Mouse (Mus musculus) left cerebral cortex, adult 2 months (tissue): Measurements from ENCODE around the gene 1700123O20Rik. TPM values are rescaled to one million over a fixed set of nuclear protein-coding genes. Genes with fewer than 3 reads are reported as not detected.
A peak's percentile ranks its signal among the peaks of the same experiment; 100 is the strongest.

Experiments used
- DNase-seq, 2 experiments: peaks; one replicate each; pipeline ENCODE4 v3.0.0; 2021 to 2022; ENCODE audit warnings: low spot score in 2 of 2, mixed read lengths in 1 of 2; ENCODE audit errors: extremely low spot score in 1 of 2
- H3K27ac ChIP-seq: fragments of 200-600 bp; 2 replicates; pipeline ENCODE4 v1.8.1; 2022
- H3K4me3 ChIP-seq: fragments of 200-600 bp; 2 replicates; pipeline ENCODE4 v1.8.1; 2022
- CTCF ChIP-seq: fragments of 200-600 bp; IDR thresholded peaks from 2 replicates; pipeline ENCODE4 v1.8.1; 2022; ENCODE audit warnings: antibody characterized with exemption, mild to moderate bottlenecking, moderate library complexity
- intact Hi-C: fragments of 180-260 bp; cut with DNase I; formaldehyde crosslinking; loops from one replicate; pipeline ENCODE4 v1.15.1; 2025
- total RNA-seq, 2 experiments: library from RNA; stranded (reverse); gene quantifications; 2 replicates each; pipeline ENCODE4 v1.2.3; 2021

Gene 1700123O20Rik
- total RNA-seq, 2 experiments from 2014 or later: 20.2 to 22.7 TPM

DNA sequence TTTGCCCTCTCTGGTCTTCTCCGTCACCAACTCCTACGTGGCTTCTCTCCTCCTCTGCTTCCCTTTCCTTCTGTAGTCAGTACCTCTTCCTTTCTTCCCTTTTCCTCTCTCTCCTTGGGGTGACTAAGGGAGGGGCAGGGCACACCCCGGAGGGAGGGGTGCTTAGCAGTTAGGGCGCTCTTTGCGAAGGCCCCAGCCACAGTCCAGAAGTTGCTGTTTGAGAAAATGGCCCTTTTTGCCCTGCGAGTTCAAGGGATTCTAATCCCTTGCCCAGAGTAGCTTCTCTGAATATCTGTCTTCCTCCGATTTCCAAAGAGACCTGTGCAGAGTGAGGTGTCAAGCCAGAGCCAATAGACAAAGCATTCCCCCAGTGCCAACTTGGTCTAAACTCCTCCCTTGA is 26.1 kb downstream of the 1700123O20Rik start, which contains the start of gene Cebpe:
Gene Cebpe, minus strand, starts transcription at position 101 of the 400 bp plus-strand sequence.
- TF ChIP-seq CTCF: no peak
- no peak within 1 kb of the TSS for H3K4me3 ChIP-seq
- intact Hi-C loops: loop anchor here (5.0 kb wide), 1 partner anchor 300 kb away; no protein-coding TSS in a partner anchor
- H3K27ac ChIP-seq: no peak within 1 kb of the TSS
- DNase-seq: no peak

GRCm38 (mm10) chr14:54712861-54713260 is 26.8 kb downstream of the 1700123O20Rik start:
- no peak for DNase-seq
- Histone ChIP-seq H3K27ac (no peak overlapping the region), H3K4me3 (no peak overlapping the region)
- no peak for TF ChIP-seq CTCF
- intact Hi-C loops: loop anchor here (5.0 kb wide), 1 partner anchor 299 kb away; no protein-coding TSS in a partner anchor

- DNase-seq: peak; percentile 74 to 76
- intact Hi-C loops: loop anchor here (1.0 to 5.0 kb wide), 4 partner anchors 72 to 298 kb away; no protein-coding TSS in a partner anchor
- Histone ChIP-seq H3K27ac (peak overlapping the region; percentile 82), H3K4me3 (peak overlapping the region; percentile 46)
- peak; percentile 91 for TF ChIP-seq CTCF
These were observed 28.1 kb downstream of the 1700123O20Rik start for GRCm38 (mm10) chr14:54714121-54714520.

- peak overlapping the region; percentile 82 for H3K27ac ChIP-seq
- H3K4me3 ChIP-seq: peak overlapping the region; percentile 46
- peak in 1 of 2 experiments; percentile 42 for DNase-seq
- no peak for TF ChIP-seq CTCF
- intact Hi-C loops: loop anchor here (1.0 to 5.0 kb wide), 4 partner anchors 72 to 298 kb away; no protein-coding TSS in a partner anchor
These were observed 28.6 kb downstream of the 1700123O20Rik start for GRCm38 (mm10) chr14:54714617-54715081.

GRCm38 (mm10) chr14:54715402-54715801 is 29.4 kb downstream of the 1700123O20Rik start:
- H3K27ac ChIP-seq: no peak overlapping the region
- H3K4me3 ChIP-seq: no peak overlapping the region

GRCm38 (mm10) chr14:54720041-54720440 is 34.0 kb downstream of the 1700123O20Rik start:
- TF ChIP-seq CTCF: no peak
- Histone ChIP-seq H3K27ac (no peak overlapping the region), H3K4me3 (no peak overlapping the region)
- no peak for DNase-seq
- intact Hi-C loops: no loop called here

More at GRCm38 (mm10) chr14:54715402-54715801, 29.4 kb downstream of the 1700123O20Rik start:
- no peak for TF ChIP-seq CTCF
- DNase-seq: no peak
- intact Hi-C loops: loop anchor here (2.0 kb wide), 1 partner anchor 145 kb away; no protein-coding TSS in a partner anchor

- no peak for DNase-seq
- no peak overlapping the region for H3K4me3 ChIP-seq
- TF ChIP-seq CTCF: no peak
- intact Hi-C loops: no loop called here
- H3K27ac ChIP-seq: no peak overlapping the region
These were observed 34.8 kb downstream of the 1700123O20Rik start for GRCm38 (mm10) chr14:54720654-54721350.

- Histone ChIP-seq H3K27ac (no peak overlapping the region), H3K4me3 (no peak overlapping the region)
- TF ChIP-seq CTCF: no peak
- intact Hi-C loops: no loop called here
- DNase-seq: no peak
These were observed 35.7 kb downstream of the 1700123O20Rik start for GRCm38 (mm10) chr14:54721711-54722110.

DNA sequence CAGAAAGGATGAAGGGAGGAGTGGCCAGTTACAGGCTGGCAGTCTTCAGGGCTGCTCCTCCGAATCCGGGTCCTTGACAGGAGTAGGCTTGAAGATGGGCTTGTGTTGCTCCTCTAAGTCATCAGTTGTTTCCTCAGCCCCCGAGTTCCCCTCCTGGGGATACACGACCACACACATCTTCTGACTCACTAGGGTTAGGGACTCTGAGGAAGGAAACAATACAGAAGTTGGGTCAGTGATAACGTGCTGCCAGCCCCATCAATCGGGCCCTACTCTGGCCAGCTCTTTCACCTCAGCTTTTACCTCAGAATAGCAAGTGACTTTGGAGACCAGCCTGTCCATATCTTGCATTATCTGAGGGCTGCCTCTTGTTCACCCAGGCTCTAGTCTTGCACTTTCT is 38.0 kb downstream of the 1700123O20Rik start:
- TF ChIP-seq CTCF: no peak
- intact Hi-C loops: no loop called here
- DNase-seq: no peak
- no peak overlapping the region for H3K4me3 ChIP-seq
- no peak overlapping the region for H3K27ac ChIP-seq

- H3K27ac ChIP-seq: no peak overlapping the region
- DNase-seq: no peak
- no peak for TF ChIP-seq CTCF
- intact Hi-C loops: no loop called here
- no peak overlapping the region for H3K4me3 ChIP-seq
These were observed 41.5 kb downstream of the 1700123O20Rik start for GRCm38 (mm10) chr14:54727565-54727964.

GRCm38 (mm10) chr14:54728823-54729653 is 43.0 kb downstream of the 1700123O20Rik start:
- TF ChIP-seq CTCF: no peak
- intact Hi-C loops: loop anchor here (1.0 kb wide), 1 partner anchor 52 kb away; the partner anchor contains the start of gene Slc7a8
- DNase-seq: no peak
- peak overlapping the region; percentile 82 for H3K27ac ChIP-seq
- H3K4me3 ChIP-seq: no peak overlapping the region
